Mouse (Mus musculus) CH12.LX (cell line): ENCODE results near the gene Ttc29.

Source experiments
- CTCF ChIP-seq, 2 experiments: IDR thresholded peaks in 1 of 2; conservative IDR thresholded peaks in 1 of 2; 2 replicates each; pipeline ENCODE4 v1.5.1; 2011 to 2012; ENCODE audit warnings: low read depth in 2 of 2, low read length in 2 of 2, improper control_type of control experiment in 1 of 2, inconsistent platforms in 1 of 2, mild to moderate bottlenecking in 1 of 2, moderate library complexity in 1 of 2
- EP300 ChIP-seq: IDR thresholded peaks from 2 replicates; pipeline ENCODE4 v1.6.1; 2011; ENCODE audit warnings: low read length, improper control_type of control experiment
- MEF2A ChIP-seq: IDR thresholded peaks from 2 replicates; pipeline ENCODE4 v1.6.1; 2014; ENCODE audit warnings: low read depth, mild to moderate bottlenecking, inconsistent platforms, low read length, improper control_type of control experiment, borderline replicate concordance
- POLR2A ChIP-seq: IDR thresholded peaks from 2 replicates; pipeline ENCODE4 v1.6.1; 2011; ENCODE audit warnings: low read depth, mild to moderate bottlenecking, improper control_type of control experiment, low read length

DNA sequence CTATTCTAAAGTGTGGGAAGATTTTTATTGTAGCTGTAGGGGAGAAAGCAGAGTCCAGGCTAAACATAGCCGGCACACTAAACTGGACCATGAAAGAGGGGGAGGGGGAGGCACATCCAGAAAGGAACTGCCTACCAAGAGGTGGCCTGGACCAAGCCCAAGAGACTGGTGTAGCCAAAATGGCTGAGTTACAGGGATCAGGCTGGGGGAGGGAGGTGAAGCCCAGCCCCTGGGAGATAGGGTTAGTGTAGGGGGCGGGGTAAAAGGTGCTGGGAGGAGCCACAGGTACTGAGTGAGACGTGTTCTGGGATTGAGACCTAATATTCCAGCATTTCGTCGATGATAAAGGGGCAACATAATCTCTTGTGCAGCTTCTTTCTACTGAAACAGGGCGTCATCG is 77.2 kb downstream of the Ttc29 start:
- TF ChIP-seq MEF2A (no peak), POLR2A (no peak), EP300 (no peak), CTCF (conservative IDR thresholded peaks at IDR 0.05 in 1 of 2, IDR thresholded peaks at IDR 0.05 in 1 of 2; ENCODE audit: low read depth in 2 of 2, low read length in 2 of 2) (no peak)
